Mouse (Mus musculus) thymus, postnatal 0 days (tissue): ENCODE measurements around the gene Kctd21. TPM values are rescaled to one million over a fixed set of nuclear protein-coding genes. Genes with fewer than 3 reads are reported as not detected.

ENCODE experiments used
- DNase-seq: peaks from one replicate; pipeline ENCODE4 v3.0.0-alpha.2; 2015; ENCODE audit warnings: low spot score
- polyA plus RNA-seq: library from polyadenylated mRNA; unstranded; fragments of >200 nt; fragmentation: Nextera tagmentation; extraction: Ambion mirVana; gene quantifications from 2 replicates; pipeline ENCODE4 v1.2.1, GENCODE M21; 2015

The Kctd21 gene
- polyA plus RNA-seq, 1 experiment from 2014 or later: 1.4 TPM

DNA sequence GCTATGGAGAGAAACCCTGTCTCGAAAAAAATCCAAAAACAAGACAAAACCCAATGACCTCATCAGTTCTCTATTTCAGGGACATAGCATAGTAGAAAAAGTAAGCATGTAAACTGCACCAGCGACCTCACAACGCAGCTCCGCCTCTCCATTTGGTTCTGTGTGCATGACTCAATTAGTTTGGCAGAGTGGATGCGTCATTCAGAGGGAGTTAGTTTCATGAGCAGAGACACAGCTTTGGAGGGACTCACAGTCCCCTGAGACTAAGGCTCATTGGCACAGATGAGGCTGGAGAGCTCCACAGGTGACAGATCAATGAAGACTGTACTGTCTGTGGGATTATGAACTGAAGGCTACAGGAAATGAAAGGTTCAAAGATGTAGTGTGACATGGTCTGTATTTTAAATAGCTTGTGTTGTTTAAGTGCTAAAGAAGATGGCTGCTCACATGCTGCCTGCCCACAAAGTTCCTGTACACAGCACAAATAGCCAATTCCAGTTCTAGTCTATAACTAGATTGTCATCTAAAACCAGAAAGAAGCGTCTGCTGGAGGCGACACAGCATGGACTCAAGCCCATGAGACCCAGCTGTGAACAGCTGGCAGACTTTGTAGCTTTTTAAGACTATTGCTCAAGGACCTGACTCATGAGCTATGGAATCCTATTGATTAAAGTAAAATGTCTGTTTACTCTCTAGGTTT is 54.1 kb downstream of the Kctd21 start:
- no peak for DNase-seq

DNA sequence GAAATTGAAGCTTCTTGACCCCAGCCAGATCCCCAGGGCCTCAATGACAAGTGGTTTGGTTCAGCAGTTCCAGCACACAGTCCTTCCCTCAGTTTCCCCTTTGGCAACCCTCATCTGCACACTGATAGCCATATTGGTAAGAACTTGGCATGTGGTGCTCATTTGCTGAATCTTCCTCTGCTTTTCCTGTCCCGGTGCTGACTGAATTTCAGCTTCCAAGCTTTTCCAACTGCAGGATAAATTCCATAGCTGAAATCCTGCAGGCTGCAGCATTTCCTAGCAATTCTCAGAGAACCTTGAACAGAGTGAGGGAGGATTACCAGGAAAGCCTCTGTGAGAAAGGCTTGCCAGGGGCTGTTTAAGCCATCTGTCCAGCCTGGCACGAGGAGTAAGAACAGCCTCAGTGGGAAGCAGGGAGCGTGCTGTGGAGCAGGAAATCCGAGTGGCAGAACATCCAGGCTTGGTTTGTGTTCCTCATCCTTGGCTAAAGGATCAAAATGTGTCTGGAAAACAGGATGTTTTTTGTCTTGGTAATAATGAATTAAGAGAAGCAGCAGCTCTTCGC is 54.8 kb downstream of the Kctd21 start:
- DNase-seq: no peak

DNA sequence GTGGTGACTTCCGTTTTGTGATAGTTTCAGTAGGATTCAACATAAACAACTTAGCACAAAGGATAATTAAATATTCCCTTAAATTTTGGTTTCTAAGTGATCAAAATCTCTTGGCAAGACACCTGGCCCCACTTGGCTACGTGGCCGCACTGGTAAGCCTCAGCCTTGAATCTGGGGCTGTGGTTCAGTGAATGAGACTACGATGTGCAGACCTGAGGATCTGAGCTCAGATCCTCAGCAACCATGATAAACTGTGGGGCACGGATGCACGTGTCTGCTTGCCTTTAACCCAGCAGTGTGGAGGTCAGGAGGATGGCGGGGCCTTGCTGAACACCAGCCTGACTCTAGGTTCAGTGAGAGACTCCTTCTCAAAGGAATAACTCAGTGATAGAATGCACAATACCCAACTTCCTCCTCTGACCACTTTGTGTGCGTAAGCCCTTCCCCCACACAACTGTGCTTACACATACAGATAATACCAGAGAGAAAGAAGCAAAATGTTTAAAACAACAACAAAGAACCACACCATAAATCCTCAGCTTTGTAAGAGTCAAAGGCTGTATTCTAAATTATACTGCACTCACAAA is 55.5 kb downstream of the Kctd21 start:
- no peak for DNase-seq

DNA sequence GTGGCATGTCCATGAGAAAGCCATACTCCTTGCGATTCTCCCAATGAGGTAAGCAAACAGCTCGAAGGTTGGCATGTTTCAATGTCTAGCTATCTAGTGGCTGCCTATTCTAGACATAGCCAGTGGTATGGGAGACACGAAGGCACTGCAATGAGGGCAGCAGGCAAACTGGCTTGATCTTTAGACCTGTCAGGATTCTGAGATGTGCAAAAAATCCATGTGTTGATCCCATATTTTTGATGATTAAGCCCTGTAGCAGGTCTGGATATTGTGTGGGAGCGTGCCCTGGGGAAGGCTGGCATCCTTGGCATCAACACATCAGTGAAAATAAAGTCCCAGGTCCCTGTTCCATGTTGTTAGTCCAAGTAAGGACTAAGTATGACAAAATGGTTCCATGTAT is 56.4 kb downstream of the Kctd21 start:
- DNase-seq: no peak

DNA sequence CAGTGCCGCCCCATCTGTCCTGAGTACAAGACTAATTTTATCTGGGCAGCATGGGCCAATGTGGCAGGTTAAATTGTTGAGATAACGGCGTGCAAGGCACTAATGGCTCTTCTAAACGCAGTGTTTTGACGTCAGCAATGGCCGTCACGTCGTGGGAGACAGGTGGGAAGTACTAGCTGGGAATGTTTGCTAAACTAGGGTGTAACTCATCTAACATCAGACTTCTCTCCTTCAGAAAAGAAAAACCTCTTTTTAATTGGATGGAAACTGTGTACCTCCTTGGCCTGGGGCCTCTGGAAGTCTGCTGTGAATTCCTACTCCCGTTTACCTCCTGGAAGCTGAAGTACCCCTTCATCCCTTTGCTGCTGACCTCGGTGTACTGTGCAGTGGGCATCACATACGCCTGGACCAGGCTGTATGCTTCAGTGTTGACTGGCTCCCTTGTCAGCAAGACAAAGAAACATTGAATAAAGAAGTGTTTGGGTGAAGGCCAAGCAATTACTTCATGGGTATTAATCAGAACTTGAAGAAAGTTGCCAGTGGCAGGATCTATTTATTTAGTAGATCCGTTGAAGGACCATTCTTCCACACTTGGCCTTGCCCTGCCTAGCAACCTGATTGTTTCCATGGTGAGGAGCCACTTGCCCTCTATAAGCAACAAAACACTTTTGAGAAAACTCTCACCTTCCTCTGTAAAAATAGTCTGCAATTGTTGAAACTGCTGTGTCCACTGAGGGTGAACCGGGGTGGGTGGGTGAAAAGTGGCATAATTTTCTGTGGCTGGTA is 59.4 kb downstream of the Kctd21 start:
- DNase-seq: no peak

DNA sequence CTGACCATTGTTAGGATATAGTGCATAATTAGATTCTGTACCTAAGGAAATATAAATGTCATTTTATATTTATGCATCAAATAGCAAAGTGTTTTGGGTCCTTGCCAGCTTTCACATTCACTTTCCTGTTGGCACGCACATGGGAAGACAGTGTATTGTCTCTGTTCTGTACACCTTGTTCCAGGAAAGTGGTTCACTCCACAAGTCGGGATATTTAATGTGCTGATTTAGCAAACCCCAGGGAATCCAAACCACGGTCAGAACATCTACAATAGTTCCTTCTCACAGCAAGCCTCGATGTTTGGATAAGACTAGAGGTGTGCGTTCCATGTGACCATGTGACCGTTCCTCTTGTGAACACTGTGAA is 59.9 kb downstream of the Kctd21 start:
- no peak for DNase-seq

DNA sequence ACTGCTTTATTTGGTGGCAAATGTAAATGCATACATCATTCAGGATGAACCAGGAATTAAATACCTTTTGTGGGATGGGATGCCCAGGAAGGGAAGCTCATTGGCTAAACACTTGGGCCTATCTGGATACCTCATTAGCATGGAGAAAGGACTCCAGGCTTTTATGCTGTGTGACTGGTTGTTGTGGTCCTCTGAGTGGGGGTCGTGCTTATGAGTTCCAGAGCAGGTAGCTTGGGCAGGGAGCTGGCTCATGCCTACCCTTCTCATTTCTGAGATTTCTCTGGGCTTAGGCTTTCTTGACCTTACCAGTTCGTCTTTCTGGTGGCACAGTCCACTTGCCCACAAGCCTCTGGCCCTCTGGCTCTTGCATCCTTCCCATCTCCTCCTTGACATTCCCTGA is 62.2 kb downstream of the Kctd21 start:
- no peak for DNase-seq

DNA sequence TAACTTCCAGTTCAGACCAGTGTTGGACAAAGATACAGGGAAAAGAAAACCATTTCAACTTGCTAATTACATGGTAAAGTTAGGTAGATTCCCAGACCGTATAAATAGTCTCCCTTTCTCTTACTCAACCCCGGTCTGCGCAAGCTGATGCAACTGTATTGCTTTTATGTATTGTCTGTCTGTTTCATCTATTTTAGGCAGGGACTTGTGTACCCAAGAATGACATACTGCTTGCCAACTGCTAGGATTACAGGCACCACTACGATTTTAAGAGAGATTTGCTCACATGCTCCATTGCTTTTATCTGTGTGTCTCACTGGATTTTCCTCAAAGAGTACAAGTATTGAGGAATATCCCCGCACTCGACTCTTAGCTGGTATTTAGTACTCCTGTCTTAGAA is 66.8 kb downstream of the Kctd21 start:
- DNase-seq: no peak

Other genes starting within 250 kb of the Kctd21 start
- 3.1 and 4.2 TPM in 2 replicates for gene Usp35, start 307 bp upstream of the Kctd21 start, polyA plus RNA-seq
- gene Alg8, start 39.3 kb downstream of the Kctd21 start, polyA plus RNA-seq: 31.7 and 35.8 TPM in 2 replicates
- gene Ndufc2, start 67.7 kb downstream of the Kctd21 start, polyA plus RNA-seq: 485 and 514 TPM in 2 replicates
- gene Thrsp, start 85.4 kb downstream of the Kctd21 start, polyA plus RNA-seq: 3.2 and 3.4 TPM in 2 replicates
- 2.0 and 2.3 TPM in 2 replicates for gene Kctd14, start 119.0 kb downstream of the Kctd21 start, polyA plus RNA-seq
- 32.0 and 34.7 TPM in 2 replicates for gene Ints4, start 148.6 kb downstream of the Kctd21 start, polyA plus RNA-seq
- 67.9 and 73.3 TPM in 2 replicates for gene Aamdc, start 247.2 kb downstream of the Kctd21 start, polyA plus RNA-seq
- gene Rsf1, start 247.6 kb downstream of the Kctd21 start, polyA plus RNA-seq: 24.3 and 29.2 TPM in 2 replicates